Comparison of ENCODE assay signal across 19 mouse cellular contexts in the genomic region with DNA sequence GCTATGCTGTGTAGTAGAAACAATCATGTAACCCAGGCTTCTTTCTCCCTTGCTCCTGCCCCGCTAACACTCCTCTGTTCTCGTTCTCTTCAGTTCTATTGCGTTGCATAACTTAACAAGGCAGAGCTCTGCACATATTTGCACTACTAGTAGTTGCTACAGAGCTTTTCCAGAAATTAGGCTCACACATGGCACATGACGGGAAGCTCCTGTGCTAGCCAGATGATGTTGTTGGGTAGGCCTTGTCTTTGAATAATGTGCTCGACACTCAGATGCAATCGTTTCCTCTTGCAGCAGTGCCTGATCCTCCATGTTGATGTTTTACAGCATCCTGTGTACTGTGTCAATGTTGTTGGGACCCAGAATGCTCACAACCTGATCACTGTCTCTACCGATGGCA.
DNase-seq lines count a peak whose midpoint lies in the region; ATAC-seq lines count a peak whose summit lies in the region.
"Had no signal": no experiment of that assay in that cellular context is flagged by ENCODE, and none has a peak within 500 bp of the region (broad histone marks: within the 10 kb centered on the region; RNA-seq: fewer than 3 reads in every experiment).

No protein-coding gene starts in this region.

- 92% methylated on average over 7 of the region's 7 CpGs for WGBS in hindbrain, embryonic 13.5 days

- DNase-seq in layer of hippocampus, adult 11-12 months (ENCODE audit: low spot score), result peak; percentile 37
- DNase-seq in layer of hippocampus, postnatal 25 days (ENCODE audit: extremely low spot score in 1 of 2, low spot score in 1 of 2), result no peak
- peak; percentile 40 to 79 for DNase-seq in layer of hippocampus, adult 18-20 months (ENCODE audit: low spot score in 2 of 2)
- DNase-seq in layer of hippocampus, adult 9-10 months (ENCODE audit: low spot score), result peak; percentile 29
- DNase-seq in layer of hippocampus, postnatal 36 days, result peak; percentile 29 to 41
- no peak for DNase-seq in left cerebral cortex, adult 18-20 months (ENCODE audit: low spot score in 2 of 2)
- DNase-seq: adrenal gland, postnatal 14 days; cerebellum, adult 9-11 months; cerebellum, postnatal 36 days; gastrocnemius, adult 2 months; gastrocnemius, postnatal 25 days; heart, postnatal 14 days had no signal

- no peak for ATAC-seq in hindbrain, embryonic 13.5 days (ENCODE audit: low FRiP score)
- ATAC-seq: forebrain, embryonic 14.5 days; intestine, embryonic 15.5 days had no signal

- no peaks in the 10 kb centered on the region for H3K4me1 ChIP-seq in hindbrain, embryonic 13.5 days (replicated peaks)
- H3K4me1 ChIP-seq: intestine, embryonic 15.5 days had no signal

- no peak overlapping the region for H3K9ac ChIP-seq in hindbrain, embryonic 13.5 days
- H3K9ac ChIP-seq: embryonic facial prominence, embryonic 13.5 days; heart, embryonic 15.5 days; hindbrain, embryonic 14.5 days; intestine, embryonic 15.5 days had no signal

- no peaks in the 10 kb centered on the region for H3K9me3 ChIP-seq in hindbrain, embryonic 13.5 days
- H3K9me3 ChIP-seq: embryonic facial prominence, embryonic 13.5 days; heart, embryonic 10.5 days; heart, embryonic 15.5 days; intestine, embryonic 15.5 days had no signal

- no peak overlapping the region for H3K4me2 ChIP-seq in hindbrain, embryonic 13.5 days
- H3K4me2 ChIP-seq: embryonic facial prominence, embryonic 13.5 days; heart, embryonic 15.5 days; hindbrain, embryonic 14.5 days; intestine, embryonic 15.5 days had no signal

- H3K4me3 ChIP-seq in hindbrain, embryonic 13.5 days, result no peak overlapping the region
- H3K4me3 ChIP-seq: embryonic facial prominence, embryonic 13.5 days; gastrocnemius, adult 2 months; heart, embryonic 10.5 days; heart, embryonic 15.5 days; intestine, embryonic 15.5 days had no signal

- no peak overlapping the region for H3K27ac ChIP-seq in hindbrain, embryonic 13.5 days
- H3K27ac ChIP-seq: embryonic facial prominence, embryonic 13.5 days; gastrocnemius, adult 2 months; heart, embryonic 10.5 days; heart, embryonic 15.5 days; hindbrain, embryonic 14.5 days; intestine, embryonic 15.5 days had no signal

- H3K27me3 ChIP-seq in hindbrain, embryonic 13.5 days, result no peaks in the 10 kb centered on the region
- H3K27me3 ChIP-seq: heart, embryonic 15.5 days; intestine, embryonic 15.5 days had no signal

- no peaks in the 10 kb centered on the region for H3K36me3 ChIP-seq in hindbrain, embryonic 13.5 days
- H3K36me3 ChIP-seq: embryonic facial prominence, embryonic 13.5 days; heart, embryonic 10.5 days; heart, embryonic 15.5 days; intestine, embryonic 15.5 days had no signal

Comparison
In these comparisons a context has a peak if more than half of its experiments do, and no peak if none do; other contexts are left out.
1. DNase-seq: peak in layer of hippocampus, adult 11-12 months (single experiment), layer of hippocampus, adult 18-20 months (2 of 2), layer of hippocampus, adult 9-10 months (single experiment) and layer of hippocampus, postnatal 36 days (2 of 2); none in layer of hippocampus, postnatal 25 days (0 of 2) and left cerebral cortex, adult 18-20 months (0 of 2).